Mouse (Mus musculus): ENCODE measurements around the gene Bod1l. TPM values are rescaled to one million over a fixed set of nuclear protein-coding genes. Genes with fewer than 3 reads are reported as not detected.

The Bod1l gene
- polyA plus RNA-seq, 1 experiment from 2014 or later: 31.8 TPM

DNA sequence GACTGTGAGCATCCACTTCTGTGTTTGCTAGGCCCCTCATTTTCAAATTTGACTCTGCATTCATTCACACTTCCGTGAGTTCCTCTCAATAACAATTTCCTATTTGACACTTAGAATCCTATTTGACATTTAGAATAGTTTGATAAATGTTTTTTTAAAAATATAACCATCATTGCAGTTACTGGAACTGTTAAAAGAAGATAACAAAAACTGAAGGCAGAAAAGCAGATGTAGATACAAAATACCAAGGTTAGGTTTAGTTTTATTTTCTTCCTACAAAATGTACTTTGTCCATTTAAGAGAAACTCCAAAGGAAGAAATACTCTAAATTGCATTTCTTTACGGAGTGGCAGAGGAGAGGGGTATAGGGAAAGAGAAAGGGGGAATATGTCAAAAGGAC, 42.5 kb downstream of the Bod1l start:
- DNase-seq (ENCODE audit: low spot score): no peak

DNA sequence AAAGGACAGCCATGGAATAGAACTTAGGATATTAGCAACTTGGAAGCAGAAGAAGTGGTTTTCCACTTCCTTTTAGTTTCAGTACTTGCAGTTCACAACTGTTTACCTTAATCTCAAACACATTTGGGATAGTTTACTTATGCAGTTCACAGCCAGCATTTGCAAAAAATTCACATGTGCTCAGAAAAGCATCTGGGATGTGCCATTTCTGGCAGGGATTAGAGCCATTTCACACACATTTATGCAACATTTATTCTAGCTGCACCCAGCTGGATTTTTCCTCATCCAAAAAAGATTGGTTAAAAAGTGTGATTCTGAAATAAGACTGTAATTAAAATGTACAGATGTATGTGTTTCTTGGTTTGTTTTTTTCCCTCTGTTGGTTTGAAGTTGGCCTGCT, 49.7 kb downstream of the Bod1l start:
- no peak for DNase-seq (ENCODE audit: low spot score)

DNA sequence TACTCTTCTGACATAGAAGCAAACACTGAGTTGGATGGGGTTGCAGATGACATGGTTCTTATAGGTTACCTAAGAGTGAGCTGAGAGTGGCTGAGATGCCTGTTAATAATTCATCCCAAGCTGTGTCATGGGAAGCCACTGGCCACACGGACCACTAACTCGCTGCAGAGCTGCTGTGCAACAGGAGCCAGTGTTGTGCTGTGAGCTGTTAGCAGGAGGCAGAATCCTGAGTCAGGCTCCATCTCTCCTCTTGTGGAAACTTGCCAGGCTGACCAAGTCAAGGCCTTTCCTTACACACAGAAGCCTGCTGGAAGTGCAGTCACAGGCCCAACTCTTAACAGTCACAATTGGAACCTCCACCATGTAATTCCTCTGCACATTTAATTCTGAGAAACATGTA, 53.6 kb downstream of the Bod1l start:
- no peak for DNase-seq (ENCODE audit: low spot score)

DNA sequence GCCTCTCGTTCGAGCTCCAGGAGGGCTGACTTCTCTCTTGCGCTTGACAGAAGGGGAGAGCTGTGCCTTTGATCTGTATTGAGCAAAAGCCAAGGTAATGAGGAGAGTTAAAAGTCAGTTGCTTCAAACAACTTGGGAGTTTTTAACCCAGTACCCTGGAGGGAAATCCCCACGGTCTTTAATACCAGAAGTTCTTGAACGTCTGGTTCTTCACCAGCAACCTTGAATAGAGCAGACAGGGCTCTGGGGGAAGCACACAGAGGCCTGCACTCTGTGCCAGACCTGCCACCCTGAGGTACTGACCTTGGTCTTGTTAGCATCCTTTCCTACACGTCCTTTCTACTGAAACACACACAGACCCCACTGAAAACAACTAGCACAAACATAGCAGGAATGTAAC, 55.2 kb downstream of the Bod1l start:
- no peak for DNase-seq (ENCODE audit: low spot score)

DNA sequence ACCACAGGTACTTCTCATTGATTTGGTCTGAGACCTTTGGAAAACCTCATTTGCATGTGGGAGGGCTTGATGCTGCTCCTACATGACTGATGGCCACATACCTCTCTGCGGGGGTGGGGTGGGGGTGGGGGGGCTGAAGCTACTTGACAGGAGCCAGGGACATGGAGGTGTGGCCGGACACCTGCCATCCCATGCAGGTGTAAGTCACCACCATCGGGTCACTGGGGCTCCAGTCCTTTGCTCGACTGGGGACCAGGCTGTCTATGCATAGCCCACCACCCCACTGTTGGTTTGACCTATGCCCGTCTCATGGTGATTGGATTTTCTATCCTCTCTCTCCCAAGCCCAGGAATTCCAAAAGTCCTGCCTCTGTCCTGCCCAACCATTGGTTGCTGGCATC, 62.2 kb downstream of the Bod1l start:
- DNase-seq (ENCODE audit: low spot score): no peak

DNA sequence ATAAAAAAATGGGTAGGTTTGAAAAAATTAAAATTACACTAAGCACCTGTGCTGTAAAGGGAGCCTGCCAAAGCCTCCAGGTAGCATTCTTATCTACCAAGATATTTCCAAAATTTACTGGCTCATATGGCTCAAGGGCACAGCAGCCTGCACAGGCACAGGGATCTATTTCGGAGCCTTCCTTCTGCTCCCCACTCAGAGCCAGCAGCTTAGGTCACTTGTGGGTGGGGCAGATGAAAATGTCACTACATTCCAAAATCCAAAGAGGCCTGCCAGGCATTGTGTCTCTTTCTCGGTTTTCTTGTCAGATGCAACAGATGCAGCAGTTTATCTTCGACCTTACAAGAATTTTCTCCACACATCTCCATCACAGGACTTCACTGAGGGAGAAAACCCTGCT, 64.1 kb downstream of the Bod1l start:
- no peak for DNase-seq (ENCODE audit: low spot score)

DNA sequence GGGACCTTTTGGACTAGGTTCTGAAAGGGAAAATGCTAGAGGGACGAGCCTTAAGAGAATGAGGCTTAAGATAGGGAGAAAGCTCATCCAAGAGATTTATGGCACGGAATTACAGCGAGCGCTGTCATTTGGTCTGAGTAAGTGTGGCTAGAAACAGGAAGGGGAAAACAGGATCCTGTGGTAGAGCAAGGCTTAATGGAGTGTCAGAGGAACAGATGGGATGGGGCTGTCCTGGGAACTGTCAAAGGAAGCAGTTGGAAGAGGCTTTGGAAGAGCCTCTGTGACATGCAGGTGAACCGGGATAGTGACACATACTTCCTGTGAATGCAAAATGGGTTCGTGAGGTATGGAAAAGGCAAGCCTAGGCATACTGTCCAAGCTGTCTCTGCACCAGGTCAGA, 68.4 kb downstream of the Bod1l start:
- no peak for DNase-seq (ENCODE audit: low spot score)

DNA sequence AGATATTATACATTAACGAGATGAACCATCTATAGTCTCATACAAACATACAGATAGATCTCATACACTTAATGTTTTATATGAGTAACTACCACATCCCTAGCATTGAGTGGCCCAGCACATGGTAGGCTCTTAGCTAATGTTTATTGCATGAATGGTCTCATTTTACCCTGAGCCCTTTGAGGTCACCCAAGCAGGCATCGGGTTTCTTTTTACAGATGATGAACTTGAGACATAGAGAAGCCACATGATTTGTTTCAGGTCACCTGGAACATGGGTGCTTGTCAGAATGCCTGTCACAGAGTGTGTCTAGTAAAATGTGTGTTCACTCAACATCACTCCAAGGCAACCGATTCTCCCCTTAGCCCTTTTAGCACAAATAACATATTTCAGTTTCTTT, 68.8 kb downstream of the Bod1l start:
- DNase-seq (ENCODE audit: low spot score): no peak

DNA sequence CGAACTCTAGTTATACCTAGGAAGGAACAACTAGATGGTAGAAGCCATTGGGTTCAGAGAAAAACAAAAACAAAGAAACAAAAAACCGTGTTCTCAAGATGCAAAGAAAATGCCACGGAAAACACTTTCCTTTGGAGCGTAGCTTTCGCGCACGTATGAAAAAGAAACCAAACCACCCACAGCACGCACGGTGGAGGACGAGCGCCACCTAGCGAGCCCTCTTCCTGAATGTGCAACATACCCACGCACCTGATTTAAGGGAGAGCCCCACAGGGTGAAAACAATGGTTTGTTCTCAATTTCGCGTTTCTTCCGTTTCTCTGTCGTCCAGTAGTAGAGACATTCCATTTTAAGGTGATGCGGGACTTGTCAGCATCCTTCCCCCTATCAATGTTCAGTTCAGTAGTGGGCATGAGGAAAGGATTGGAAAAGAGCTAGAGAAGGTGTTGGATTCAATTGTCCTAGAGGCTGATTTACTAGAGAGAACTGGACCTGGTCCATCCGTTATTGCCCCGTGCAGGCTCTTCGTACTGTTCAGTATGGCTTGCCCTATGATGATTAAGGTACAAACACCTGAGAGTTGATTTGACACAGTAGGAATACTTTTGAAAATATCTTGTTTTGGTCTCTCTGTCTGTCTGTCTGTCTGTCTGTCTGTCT, 75.6 kb downstream of the Bod1l start:
- DNase-seq (ENCODE audit: low spot score): peak; percentile 86

DNA sequence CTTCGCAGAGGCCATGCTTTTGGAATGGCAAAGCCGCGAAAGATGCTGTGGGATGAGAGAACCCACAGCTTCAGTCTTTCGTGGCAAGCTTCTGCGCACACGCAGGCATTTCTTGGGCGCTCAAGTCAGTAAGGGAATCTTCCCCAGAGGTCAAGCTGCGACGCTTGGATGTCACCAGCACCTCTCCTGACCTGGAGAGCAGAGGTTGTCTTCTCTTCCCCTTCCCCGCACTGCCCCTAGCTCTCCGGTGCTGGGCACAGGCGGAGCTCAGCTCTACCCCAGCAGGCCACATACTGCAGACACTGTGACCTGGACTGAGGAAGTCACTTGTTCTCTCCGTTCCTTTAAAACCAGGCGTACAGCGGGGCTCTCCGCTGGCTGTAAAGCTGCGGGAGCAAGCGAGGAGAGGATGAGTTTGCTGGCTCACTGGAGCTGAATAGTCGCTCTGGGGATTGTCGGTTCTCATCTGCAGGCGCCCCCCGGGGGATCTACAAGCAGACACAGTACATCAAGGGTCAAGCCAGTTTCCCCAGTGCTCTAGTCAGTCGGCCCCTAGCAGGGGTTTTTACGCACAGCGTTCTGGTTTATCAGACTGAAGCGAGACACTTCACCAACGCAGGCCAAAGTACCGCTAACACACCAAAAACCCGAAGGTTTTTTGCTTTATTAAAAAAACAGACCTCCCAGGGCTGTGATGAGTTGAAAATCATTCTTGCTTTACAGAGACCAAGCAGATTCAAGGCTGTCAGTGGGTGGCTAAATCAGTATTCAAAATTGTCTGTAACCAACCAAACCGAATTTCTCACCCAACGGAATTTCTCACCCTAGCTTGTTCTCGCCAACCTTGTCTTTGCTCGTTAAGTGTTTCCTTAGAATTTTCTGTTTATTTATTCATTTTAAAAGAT, 76.6 kb downstream of the Bod1l start:
- DNase-seq (ENCODE audit: low spot score): peak; percentile 16

DNA sequence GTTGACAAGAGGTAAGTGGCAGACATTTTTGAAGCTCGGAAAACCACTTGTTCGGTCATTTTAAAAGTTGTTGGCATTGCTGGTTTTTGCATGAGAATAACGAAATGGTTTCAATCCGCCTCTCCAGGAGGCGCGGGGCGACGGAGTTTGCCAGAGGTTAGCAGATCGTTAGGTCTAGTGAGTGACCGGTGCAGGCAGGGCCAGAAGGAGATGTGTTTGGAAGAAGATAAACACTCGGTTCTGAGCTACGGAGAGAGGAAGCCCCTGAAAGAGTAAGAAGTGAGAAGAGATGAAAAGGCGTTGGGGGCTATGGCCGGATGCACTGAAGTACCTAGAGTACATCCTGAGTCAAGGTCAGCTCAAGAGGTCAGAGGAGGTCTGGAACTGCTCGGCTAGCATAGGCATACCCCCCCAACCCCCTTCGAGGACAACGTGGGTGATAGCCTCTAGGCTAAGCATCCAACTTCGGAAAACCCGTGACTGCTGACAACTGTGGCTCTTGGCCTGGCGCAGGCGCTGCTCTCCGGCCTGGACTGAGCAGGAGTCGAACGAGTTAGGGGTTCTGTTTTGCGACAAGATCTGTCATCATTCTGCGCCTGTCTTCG, 77.6 kb downstream of the Bod1l start:
- no peak for DNase-seq (ENCODE audit: low spot score)

DNA sequence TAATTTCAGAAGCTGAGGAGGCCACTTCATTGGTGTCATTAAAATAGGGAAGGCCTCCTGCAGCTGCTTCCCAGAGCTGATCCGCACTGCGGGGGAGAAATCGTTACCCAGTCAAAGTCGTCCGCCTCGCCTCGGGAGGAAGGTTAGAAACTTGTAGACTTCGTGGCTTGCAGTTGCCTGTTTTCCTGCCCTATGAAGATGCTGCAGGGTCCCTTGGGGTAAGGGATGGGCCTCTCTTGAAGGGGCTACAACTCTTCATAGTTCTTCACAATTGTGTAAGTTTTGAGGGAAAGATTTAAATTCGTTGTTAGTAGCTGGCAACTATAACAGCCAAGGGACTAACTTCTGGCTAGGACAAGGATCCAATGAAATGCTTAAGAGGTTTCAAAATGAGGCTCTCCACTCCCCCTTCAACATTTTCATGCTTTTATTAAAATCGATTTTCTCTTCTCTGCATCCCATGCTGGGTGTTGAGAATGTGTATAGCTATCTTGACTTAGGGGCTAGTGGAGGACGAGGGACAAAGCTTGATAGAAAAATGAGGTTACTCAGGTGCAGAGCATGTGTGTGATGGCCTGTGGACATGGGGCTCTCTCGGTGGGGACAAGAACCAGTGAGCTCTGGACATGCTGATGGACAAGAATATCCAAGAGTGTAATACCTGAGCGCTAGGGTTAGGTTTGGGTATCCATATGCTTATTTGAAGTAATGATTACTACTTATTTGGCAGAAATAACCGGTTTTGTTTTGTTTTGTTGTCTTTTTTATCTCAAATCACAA, 78.3 kb downstream of the Bod1l start:
- no peak for DNase-seq (ENCODE audit: low spot score)

DNA sequence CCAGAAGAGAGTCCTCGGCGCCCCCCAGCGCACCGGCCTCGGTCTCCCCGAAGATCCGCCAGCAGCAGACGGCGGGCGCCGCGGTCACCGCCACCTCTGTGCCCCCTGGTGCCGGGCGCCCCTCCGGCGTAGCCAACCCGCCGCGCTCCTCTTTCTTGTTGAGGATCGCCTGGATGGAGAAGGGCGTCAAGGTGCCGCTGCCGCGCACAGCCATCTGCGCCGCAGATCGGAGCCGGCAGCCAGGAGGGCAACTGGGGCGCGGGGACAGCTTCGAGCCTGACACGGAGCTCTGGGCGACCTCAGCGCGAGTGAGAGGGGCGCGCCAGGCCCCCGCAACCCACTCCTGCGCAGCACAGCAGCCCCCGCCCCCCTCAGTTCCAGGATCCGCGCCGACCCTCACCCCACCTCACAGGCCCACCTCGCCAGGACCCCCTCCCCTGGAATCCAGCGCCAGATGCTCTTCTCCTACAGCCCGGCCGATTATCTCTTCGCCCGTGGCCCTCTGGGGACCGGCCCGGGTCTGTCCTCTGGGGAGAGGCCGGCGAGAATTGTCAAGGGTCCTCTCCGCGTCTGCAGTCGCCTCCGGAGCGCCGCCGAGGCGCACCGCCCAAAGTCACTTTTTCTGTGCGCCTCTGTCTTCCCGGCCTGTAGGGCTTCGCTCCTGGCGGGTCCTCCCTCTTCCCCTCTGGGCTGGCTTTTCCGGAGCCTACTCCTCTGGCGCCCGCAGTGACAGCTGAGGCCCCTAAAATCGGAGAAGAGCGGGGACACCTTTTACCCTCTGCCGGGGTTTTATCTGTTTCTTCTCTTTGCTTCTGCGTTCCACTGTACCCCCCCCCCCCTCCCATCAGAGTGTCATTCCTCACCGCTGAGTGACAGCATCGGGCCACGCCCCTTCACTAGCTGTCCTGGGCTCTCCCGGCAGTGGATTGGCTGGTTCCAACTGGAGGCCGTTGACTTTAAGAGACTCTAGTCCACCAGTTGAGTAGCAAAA, 80.1 kb downstream of the Bod1l start, which contains the start of gene Nkx3-2:
Gene Nkx3-2, minus strand, starts transcription at position 771 of the 991 bp plus-strand sequence.
- DNase-seq (ENCODE audit: low spot score): no peak

DNA sequence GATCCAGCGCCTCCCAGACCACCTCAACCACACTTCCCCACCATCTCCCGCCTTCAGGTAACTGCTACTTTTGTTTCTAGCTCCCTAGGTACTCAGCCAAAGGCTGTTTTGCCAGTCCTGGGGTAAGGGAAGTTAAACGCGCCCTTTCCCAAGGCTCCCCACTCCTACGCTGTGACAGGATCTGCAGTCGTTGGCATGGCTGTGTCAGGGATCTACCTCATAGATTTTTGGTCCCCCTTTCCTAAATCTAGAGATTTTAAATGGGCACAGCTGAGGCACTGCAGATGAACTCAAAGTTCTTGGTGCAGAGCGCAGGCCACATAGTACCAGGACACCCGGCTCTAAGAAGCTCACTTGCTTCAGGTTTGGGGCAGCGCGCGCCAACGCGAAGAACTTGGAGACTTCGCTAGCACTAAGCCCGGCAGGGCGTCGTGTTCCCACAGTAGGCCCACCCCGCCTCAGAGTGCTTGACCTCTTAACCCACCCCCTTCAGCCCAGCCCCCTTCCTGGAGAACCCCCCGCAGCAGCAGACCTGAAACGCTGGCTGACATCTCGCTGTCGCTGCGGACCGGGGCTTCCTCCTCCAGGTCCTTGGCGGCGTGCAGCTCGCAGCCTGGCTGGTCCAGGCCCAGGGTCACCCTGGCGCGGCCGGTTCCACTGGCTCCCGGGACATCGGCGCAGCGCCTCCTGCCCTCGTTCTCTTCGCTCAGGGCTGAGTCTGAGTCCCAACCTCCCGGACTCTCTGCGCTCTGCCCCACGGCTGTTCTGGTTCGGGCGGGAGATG, 81.0 kb downstream of the Bod1l start:
- no peak for DNase-seq (ENCODE audit: low spot score)

DNA sequence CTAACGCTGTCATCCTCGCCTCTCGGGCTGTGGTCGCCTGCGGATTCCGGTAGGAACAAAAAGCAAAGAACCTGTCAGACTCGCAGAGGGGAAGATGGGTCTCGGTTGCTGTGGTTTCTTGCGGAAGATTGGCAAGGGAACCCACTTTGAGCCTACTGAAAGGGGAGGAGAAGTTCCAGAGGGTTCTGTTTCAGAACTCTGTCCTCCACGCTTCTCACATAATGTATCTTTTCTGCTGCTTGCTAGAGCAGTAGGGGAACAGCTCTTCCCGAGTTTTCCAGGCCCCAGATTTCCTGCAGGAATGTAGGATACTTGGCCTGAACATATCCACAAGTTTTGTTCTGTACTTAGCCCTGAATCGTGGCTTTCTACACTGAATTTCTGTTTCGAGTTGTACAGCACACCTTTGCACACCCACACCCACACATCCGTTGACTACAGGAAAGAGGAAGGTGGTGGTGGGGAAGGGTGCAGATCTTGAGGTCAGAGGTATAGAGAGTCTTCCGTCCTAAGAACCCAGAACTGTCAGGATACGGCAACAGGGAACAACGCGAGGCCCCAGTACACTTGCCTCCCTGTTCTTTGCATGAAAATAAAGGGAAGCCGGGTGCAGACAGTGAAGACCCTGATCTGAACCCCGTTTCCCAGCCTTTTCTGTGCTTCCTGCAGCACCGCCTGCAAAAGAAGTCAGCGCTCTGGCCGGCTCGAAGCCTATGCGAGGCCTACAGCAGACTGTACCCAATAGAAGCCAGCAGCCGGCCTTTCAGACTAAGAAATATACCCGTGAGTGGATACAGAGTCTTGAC, 81.8 kb downstream of the Bod1l start:
- DNase-seq (ENCODE audit: low spot score): no peak

DNA sequence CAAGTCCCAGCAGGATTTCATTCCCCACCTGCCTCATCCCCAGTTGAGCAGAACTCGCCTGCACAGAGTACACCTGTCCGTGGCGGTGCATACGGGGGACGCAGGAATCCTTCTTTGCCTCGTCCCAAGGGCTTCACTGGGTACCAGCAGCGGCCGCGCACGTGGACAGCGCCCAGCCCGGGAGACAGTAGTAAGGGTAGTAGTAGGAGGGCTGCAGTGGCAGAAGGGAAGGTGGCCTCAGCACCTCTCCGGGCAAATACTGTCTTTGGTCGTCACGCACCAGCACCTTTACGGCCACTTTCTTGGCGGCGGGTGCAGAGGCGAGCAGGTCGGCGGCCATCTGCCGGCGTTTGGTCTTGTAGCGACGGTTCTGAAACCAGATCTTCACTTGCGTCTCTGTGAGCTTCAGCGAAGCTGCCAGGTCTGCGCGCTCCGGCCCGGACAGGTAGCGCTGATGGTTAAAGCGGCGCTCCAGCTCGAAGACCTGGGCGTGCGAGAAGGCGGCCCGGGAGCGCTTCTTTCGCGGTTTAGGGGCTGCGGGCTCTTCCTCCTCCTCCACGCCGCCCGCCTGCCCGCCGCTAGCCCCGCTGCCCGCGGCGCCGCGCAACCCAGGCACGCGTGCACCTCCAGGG, 82.5 kb downstream of the Bod1l start:
- no peak for DNase-seq (ENCODE audit: low spot score)

DNA sequence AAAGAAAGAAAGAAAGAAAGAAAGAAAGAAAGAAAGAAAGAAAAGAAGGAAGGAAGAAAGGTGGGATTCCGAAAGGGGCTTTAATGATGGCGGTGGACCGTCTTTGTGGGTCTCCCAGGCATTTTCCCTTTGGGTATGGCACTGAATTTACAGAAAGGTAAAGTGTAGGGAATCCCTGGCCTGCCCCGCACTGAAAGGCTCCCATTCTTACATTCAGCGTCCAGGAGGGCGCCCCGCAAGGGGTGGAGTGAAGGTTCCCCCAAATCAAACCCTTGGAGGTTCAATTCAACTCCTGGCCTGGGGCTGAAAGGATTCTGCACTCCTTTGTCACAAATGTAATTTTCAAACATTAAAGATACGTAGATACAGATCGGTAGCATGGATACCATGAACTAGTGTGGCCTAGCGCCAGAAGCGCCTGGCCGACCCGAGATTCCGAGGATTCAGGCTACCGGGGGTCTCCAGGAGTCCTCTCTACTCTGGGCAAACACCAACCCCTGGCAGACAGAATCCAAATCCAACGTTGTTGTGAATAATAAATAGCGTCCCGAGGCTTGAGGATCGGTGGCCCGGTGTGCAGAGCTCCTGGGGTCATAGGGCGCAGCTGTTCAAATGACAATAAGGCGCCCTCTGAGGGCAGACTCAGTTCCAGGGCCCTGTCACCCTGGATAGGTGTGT, 83.1 kb downstream of the Bod1l start:
- no peak for DNase-seq (ENCODE audit: low spot score)

DNA sequence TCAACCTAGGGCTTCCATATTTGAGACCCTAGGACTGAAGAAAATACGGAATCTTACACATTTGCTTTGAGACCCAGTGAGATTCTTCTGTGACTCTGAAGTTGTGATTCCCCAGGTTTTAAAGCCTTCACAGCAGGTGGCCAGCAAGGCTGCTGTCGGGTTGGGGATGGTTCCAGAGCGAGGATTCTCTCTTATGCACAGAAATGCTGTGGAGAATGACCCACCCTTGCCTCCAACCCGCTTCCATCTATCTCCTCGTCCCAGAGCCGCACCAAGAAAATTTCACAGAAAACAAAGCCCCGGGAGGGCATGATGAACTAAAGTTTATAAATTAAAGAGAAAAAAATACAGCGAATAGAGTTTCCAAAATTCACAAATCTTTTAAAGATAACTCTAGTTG, 84.0 kb downstream of the Bod1l start:
- DNase-seq (ENCODE audit: low spot score): no peak
